ENCODE assay signal across 22 mouse cellular contexts in the genomic region with DNA sequence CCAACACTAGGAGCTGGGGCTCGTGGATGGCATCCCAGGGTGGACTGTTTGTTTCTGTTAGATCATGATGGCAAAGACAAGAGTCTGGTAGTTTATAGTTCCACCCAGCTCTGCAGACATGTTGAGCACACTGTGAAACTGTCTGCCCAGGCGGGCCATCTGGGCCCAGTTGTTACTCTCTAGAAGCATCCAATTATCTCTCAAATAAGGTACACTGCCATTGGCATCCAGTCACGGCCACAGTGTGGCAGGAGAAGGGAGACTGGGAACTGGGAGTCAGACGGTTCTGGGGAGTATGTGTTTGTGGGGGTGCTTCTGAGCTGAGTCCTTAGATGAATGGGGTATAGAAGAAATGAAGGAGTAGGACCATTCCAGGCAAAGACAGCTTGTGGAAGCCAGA. TPM values are rescaled to one million over a fixed set of nuclear protein-coding genes. Genes with fewer than 3 reads are reported as not detected.
A peak's percentile ranks its signal among the peaks of the same experiment; 100 is the strongest.
DNase-seq lines count a peak whose midpoint lies in the region; ATAC-seq lines count a peak whose summit lies in the region.
"Had no signal": no experiment of that assay in that cellular context is flagged by ENCODE, and none has a peak within 500 bp of the region (broad histone marks: within the 10 kb centered on the region; RNA-seq: fewer than 3 reads in every experiment).

No protein-coding gene starts in this region.

- DNase-seq in heart, adult 11 months: no peak
- peak; percentile 53 for DNase-seq in right cerebral cortex, adult 18-20 months
- no peak for DNase-seq in right cerebral cortex, postnatal 14 days
- DNase-seq in layer of hippocampus, postnatal 10 days (ENCODE audit: low spot score in 2 of 2): peak; percentile 41 to 60
- DNase-seq in lung, postnatal 36 days: no peak
- no peak for DNase-seq in kidney, adult 9 months
- DNase-seq: adrenal gland, postnatal 36 days; gastrocnemius, adult 2 months; heart, postnatal 36 days; kidney, adult 18-20 months; kidney, postnatal 10 days; liver, embryonic 13.5 days; lung, embryonic 14.5 days had no signal

- WGBS in heart, embryonic 11.5 days (ENCODE audit: insufficient replicate concordance): 67% methylated on average over 4 of the region's 4 CpGs

- peaks cover 8% of the 10 kb centered on the region; the same call in 1 of the 2 replicates for H3K4me1 ChIP-seq in heart, embryonic 11.5 days (ENCODE audit: control insufficient read depth, insufficient read depth, low read length)
- H3K4me1 ChIP-seq: midbrain, embryonic 10.5 days had no signal

- H3K36me3 ChIP-seq in heart, embryonic 11.5 days (ENCODE audit: control insufficient read depth, insufficient read depth, low read length): no peaks in the 10 kb centered on the region; the same call in 1 of the 2 replicates
- H3K36me3 ChIP-seq: hindbrain, embryonic 15.5 days had no signal

- no peak for ATAC-seq in heart, embryonic 11.5 days (replicated peaks; ENCODE audit: insufficient number of reproducible peaks, low FRiP score, low TSS enrichment)

- no peaks in the 10 kb centered on the region for H3K9me3 ChIP-seq in heart, embryonic 11.5 days (replicated peaks; ENCODE audit: control insufficient read depth, low read length)
- H3K9me3 ChIP-seq: embryonic facial prominence, embryonic 10.5 days; hindbrain, embryonic 15.5 days; limb, embryonic 12.5 days; liver, embryonic 13.5 days; midbrain, embryonic 10.5 days had no signal

- no peaks in the 10 kb centered on the region for H3K27me3 ChIP-seq in heart, embryonic 11.5 days (ENCODE audit: control insufficient read depth, insufficient read depth, low read length)
- H3K27me3 ChIP-seq: hindbrain, embryonic 15.5 days; limb, embryonic 12.5 days; liver, embryonic 13.5 days had no signal

- 0 out of 2 replicates have a peak overlapping the region, but pooled peaks have one; percentile 10 for H3K9ac ChIP-seq in heart, embryonic 11.5 days (ENCODE audit: low read depth, low read length)
- H3K9ac ChIP-seq: hindbrain, embryonic 15.5 days; limb, embryonic 12.5 days; liver, embryonic 13.5 days; lung, embryonic 14.5 days had no signal

- no peak overlapping the region for H3K4me3 ChIP-seq in heart, embryonic 11.5 days (ENCODE audit: low read depth, low read length)
- H3K4me3 ChIP-seq: embryonic facial prominence, embryonic 10.5 days; gastrocnemius, adult 2 months; hindbrain, embryonic 15.5 days; limb, embryonic 12.5 days; liver, embryonic 13.5 days; midbrain, embryonic 10.5 days had no signal

- no peak overlapping the region for H3K27ac ChIP-seq in heart, embryonic 11.5 days (ENCODE audit: low read depth, low read length)
- H3K27ac ChIP-seq: embryonic facial prominence, embryonic 10.5 days; gastrocnemius, adult 2 months; hindbrain, embryonic 15.5 days; limb, embryonic 12.5 days; liver, embryonic 13.5 days; macrophage; midbrain, embryonic 10.5 days had no signal

- H3K4me2 ChIP-seq in heart, embryonic 11.5 days: no peak overlapping the region
- H3K4me2 ChIP-seq: hindbrain, embryonic 15.5 days; limb, embryonic 12.5 days; liver, embryonic 13.5 days; lung, embryonic 14.5 days had no signal

RNA-seq across cellular contexts. Expression of gene Chmp4b, which starts 18.6 kb away (rescaled TPM):
- polyA plus RNA-seq in heart, embryonic 11.5 days (2014; fragmentation: Nextera tagmentation; extraction: Ambion mirVana): 10.1 and 12.5 TPM in 2 replicates
- total RNA-seq in layer of hippocampus, postnatal 10 days (2021): 100 to 1,000 TPM; 209 to 213 TPM

RNA-seq across cellular contexts. Expression of gene 4930519P11Rik, which starts 56.9 kb away (rescaled TPM):
- 0.72 TPM in 1 of 2 replicates, not detected in the other for polyA plus RNA-seq in heart, embryonic 11.5 days (2014; fragmentation: Nextera tagmentation; extraction: Ambion mirVana)
- total RNA-seq in layer of hippocampus, postnatal 10 days (2021): under 1 TPM in 1 of 2 experiments, not detected in 1; 0.76 TPM
- total RNA-seq: gastrocnemius, adult 2 months; heart, postnatal 36 days had no signal
- polyA plus RNA-seq: embryonic facial prominence, embryonic 10.5 days; forebrain, embryonic 11.5 days; heart, embryonic 14.5 days; limb, embryonic 12.5 days; liver, embryonic 13.5 days; macrophage; midbrain, embryonic 10.5 days; neural tube, embryonic 11.5 days had no signal

RNA-seq across cellular contexts. Expression of gene Zfp341, which starts 57.0 kb away (rescaled TPM):
- polyA plus RNA-seq in heart, embryonic 11.5 days (2014; fragmentation: Nextera tagmentation; extraction: Ambion mirVana): 0.77 and 0.93 TPM in 2 replicates
- total RNA-seq in layer of hippocampus, postnatal 10 days (2021): 10 to 100 TPM in 1 of 2 experiments, 1 to 10 TPM in 1; 9.8 to 12.2 TPM

Comparison
In these comparisons a context has a peak if more than half of its experiments do, and no peak if none do; other contexts are left out.
1. DNase-seq: peak in right cerebral cortex, adult 18-20 months (single experiment) and layer of hippocampus, postnatal 10 days (2 of 2); none in heart, adult 11 months (single experiment), right cerebral cortex, postnatal 14 days (single experiment), lung, postnatal 36 days (single experiment) and kidney, adult 9 months (single experiment).